Mouse (Mus musculus): Measurements from ENCODE around the gene Stx19.

The Stx19 gene

DNA sequence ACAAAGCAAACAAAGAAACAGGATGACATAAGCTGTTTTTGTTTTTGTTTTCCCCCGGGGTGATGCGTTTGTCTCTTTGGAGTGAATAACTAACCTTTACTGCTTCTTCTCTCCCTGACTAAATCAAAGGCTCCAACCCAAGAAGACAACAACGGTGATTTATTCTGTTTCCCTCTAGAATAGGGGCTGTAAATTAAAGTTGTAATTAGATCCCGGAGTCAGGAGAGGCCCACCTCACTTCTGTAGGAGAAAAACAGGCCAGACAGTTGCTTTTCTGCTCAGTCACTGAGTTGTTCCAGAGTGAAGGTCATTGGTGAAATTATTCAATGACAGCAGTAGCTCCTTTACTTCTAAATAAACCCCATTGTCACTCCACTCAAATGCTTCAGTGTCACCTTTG is 58.7 kb downstream of the Stx19 start:
- TF ChIP-seq NANOG (IDR thresholded peaks at IDR 0.05; ENCODE audit: borderline replicate concordance, low read length) (no peak), CTCF (conservative IDR thresholded peaks at IDR 0.05; ENCODE audit: low read length) (no peak), POU5F1 (IDR thresholded peaks at IDR 0.05; ENCODE audit: borderline replicate concordance, low read length) (no peak)
- Histone ChIP-seq H3K4me3 (replicated peaks; ENCODE audit: low read length) (no peak overlapping the region), H3K9me3 (ENCODE audit: low read length) (peaks cover 50% of the 10 kb centered on the region), H3K36me3 (ENCODE audit: insufficient read depth, low read length) (peaks cover 7% of the 10 kb centered on the region; the same call in 1 of the 2 replicates), H3K27me3 (ENCODE audit: insufficient read depth, low read length) (no peaks in the 10 kb centered on the region), H3K4me1 (replicated peaks; ENCODE audit: low read depth, low read length) (no peaks in the 10 kb centered on the region)

All from E14TG2a.4 (cell line).